Mouse (Mus musculus) CH12.LX (cell line): ENCODE results near the gene Hspa1a.

Experiments
- CTCF ChIP-seq, 2 experiments: IDR thresholded peaks in 1 of 2; conservative IDR thresholded peaks in 1 of 2; 2 replicates each; pipeline ENCODE4 v1.5.1; 2011 to 2012; ENCODE audit warnings: low read depth in 2 of 2, low read length in 2 of 2, improper control_type of control experiment in 1 of 2, inconsistent platforms in 1 of 2, mild to moderate bottlenecking in 1 of 2, moderate library complexity in 1 of 2
- EP300 ChIP-seq: IDR thresholded peaks from 2 replicates; pipeline ENCODE4 v1.6.1; 2011; ENCODE audit warnings: low read length, improper control_type of control experiment
- GABPA ChIP-seq: IDR thresholded peaks from 2 replicates; pipeline ENCODE4 v1.6.1; 2012; ENCODE audit warnings: low read depth, low read length, improper control_type of control experiment, inconsistent platforms; ENCODE audit not compliant: insufficient replicate concordance
- JUND ChIP-seq: conservative IDR thresholded peaks from 2 replicates; pipeline ENCODE4 v1.6.1; 2011; ENCODE audit warnings: low read depth, low read length, improper control_type of control experiment
- NELFE ChIP-seq: IDR thresholded peaks from 2 replicates; pipeline ENCODE4 v1.6.1; 2011; ENCODE audit warnings: low read depth, low read length, improper control_type of control experiment
- PAX5 ChIP-seq: IDR thresholded peaks from 2 replicates; pipeline ENCODE4 v1.6.1; 2012; ENCODE audit warnings: low read length, inconsistent platforms, mixed read lengths
- POLR2A ChIP-seq: IDR thresholded peaks from 2 replicates; pipeline ENCODE4 v1.6.1; 2011; ENCODE audit warnings: low read depth, mild to moderate bottlenecking, improper control_type of control experiment, low read length
- RCOR1 ChIP-seq: conservative IDR thresholded peaks from 2 replicates; pipeline ENCODE4 v1.6.1; 2012; ENCODE audit warnings: low read depth, mild to moderate bottlenecking, inconsistent platforms, low read length, improper control_type of control experiment
- SIN3A ChIP-seq: IDR thresholded peaks from 2 replicates; pipeline ENCODE4 v1.6.1; 2012; ENCODE audit warnings: low read length, improper control_type of control experiment, inconsistent platforms
- ZMIZ1 ChIP-seq: IDR thresholded peaks from 2 replicates; pipeline ENCODE4 v1.6.1; 2012; ENCODE audit warnings: low read depth, mild to moderate bottlenecking, inconsistent platforms, low read length, improper control_type of control experiment
- ZNF384 ChIP-seq: IDR thresholded peaks from 2 replicates; pipeline ENCODE4 v1.6.1; 2012; ENCODE audit warnings: low read depth, low read length, improper control_type of control experiment, inconsistent platforms

- TF ChIP-seq POLR2A (peak; percentile 99), CTCF (conservative IDR thresholded peaks at IDR 0.05 in 1 of 2, IDR thresholded peaks at IDR 0.05 in 1 of 2; ENCODE audit: low read depth in 2 of 2, low read length in 2 of 2) (peak; percentile 67 to 73), JUND (0 out of 2 replicates have a peak, but pooled peaks have one; percentile 8), RCOR1 (no peak), EP300 (no peak), GABPA (no peak), NELFE (peak; percentile 100), PAX5 (no peak), SIN3A (peak; percentile 78; the same call in 1 of the 2 replicates), ZMIZ1 (peak; percentile 99), ZNF384 (peak; percentile 67; the same call in 1 of the 2 replicates)
Measured at GRCm38 (mm10) chr17:34952378-34953040, 19.4 kb downstream of the Hspa1a start.
